Comparison of ENCODE assay signal across 15 mouse cellular contexts in the genomic region with DNA sequence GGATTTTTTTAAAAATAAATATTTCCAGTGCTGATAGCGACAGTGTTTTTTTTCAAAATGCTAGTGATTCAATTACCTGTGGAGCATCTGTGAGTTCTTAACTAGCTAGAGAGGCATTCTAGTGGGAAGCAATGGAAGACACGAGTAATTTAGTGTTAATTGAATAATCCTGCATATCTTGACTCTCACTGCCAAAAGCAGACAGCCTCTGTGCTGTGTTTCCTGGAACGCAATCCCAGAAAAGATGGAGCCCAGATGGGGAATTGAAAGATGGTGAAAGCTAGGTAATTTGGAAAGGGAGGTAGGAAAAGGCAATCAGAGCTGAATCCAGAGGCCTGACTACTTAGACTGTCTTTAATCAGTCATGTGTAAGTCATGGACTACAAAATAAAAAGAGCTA.
"Had no signal": no experiment of that assay in that cellular context is flagged by ENCODE, and none has a peak within 500 bp of the region (broad histone marks: within the 10 kb centered on the region; RNA-seq: fewer than 3 reads in every experiment).

No protein-coding gene starts in this region.

- H3K4me1 ChIP-seq: limb, embryonic 10.5 days; liver, embryonic 15.5 days; midbrain, embryonic 15.5 days had no signal

- H3K4me3 ChIP-seq: left cerebral cortex, adult 2 months; limb, embryonic 10.5 days; liver, embryonic 15.5 days; midbrain, embryonic 15.5 days had no signal

- H3K4me2 ChIP-seq: liver, embryonic 11.5 days; liver, embryonic 15.5 days; midbrain, embryonic 15.5 days had no signal

- H3K27ac ChIP-seq: left cerebral cortex, adult 2 months; limb, embryonic 10.5 days; liver, embryonic 15.5 days; midbrain, embryonic 15.5 days had no signal

- H3K9ac ChIP-seq: liver, embryonic 15.5 days; midbrain, embryonic 15.5 days had no signal

- H3K9me3 ChIP-seq: limb, embryonic 10.5 days; liver, embryonic 15.5 days; midbrain, embryonic 15.5 days had no signal

- H3K36me3 ChIP-seq: limb, embryonic 10.5 days; liver, embryonic 15.5 days; midbrain, embryonic 15.5 days had no signal

- H3K27me3 ChIP-seq: liver, embryonic 15.5 days; midbrain, embryonic 15.5 days had no signal

- ATAC-seq: lung, postnatal 0 days; midbrain, embryonic 15.5 days had no signal

- DNase-seq: kidney, postnatal 10 days; kidney, postnatal 4 days; lung, adult 2 months; lung, postnatal 36 days; retina, postnatal 1 day; right cerebral cortex, postnatal 4 days; spleen, adult 18-20 months; thymus, adult 18-20 months; thymus, postnatal 14 days had no signal
